Mouse (Mus musculus) liver, embryonic 12.5 days (tissue): ENCODE data around the gene Cdc42bpb. TPM values are rescaled to one million over a fixed set of nuclear protein-coding genes. Genes with fewer than 3 reads are reported as not detected.

ENCODE experiments used
- ATAC-seq: fragments of 200-750 bp; cut with Nextera tagmentation; 2 replicates; pipeline ENCODE4 v1.8.0; 2017; ENCODE audit warnings: moderate number of reproducible peaks, mild to moderate bottlenecking, moderate library complexity
- H3K27ac ChIP-seq: fragments of 300-500 bp; sonication (generic); 2 replicates; pipeline ENCODE4 v1.5.1; 2016; ENCODE audit warnings: mild to moderate bottlenecking
- H3K27me3 ChIP-seq: fragments of 300-500 bp; sonication (generic); replicated peaks from 2 replicates; pipeline ENCODE4 v1.6.1; 2016; ENCODE audit warnings: mild to moderate bottlenecking, moderate library complexity
- H3K36me3 ChIP-seq: fragments of 300-500 bp; sonication (generic); 2 replicates; pipeline ENCODE4 v1.6.1; 2016; ENCODE audit warnings: mild to moderate bottlenecking, moderate library complexity
- H3K4me1 ChIP-seq: fragments of 300-500 bp; sonication (generic); 2 replicates; pipeline ENCODE4 v1.6.1; 2016
- H3K4me2 ChIP-seq: fragments of 300-500 bp; sonication (generic); 2 replicates; pipeline ENCODE4 v1.6.1; 2016; ENCODE audit warnings: mild to moderate bottlenecking, moderate library complexity
- H3K4me3 ChIP-seq: fragments of 300-500 bp; sonication (generic); 2 replicates; pipeline ENCODE4 v1.5.1; 2016; ENCODE audit warnings: mild to moderate bottlenecking, moderate library complexity
- H3K9ac ChIP-seq: fragments of 300-500 bp; sonication (generic); 2 replicates; pipeline ENCODE4 v1.6.1; 2016; ENCODE audit warnings: mild to moderate bottlenecking, moderate library complexity
- H3K9me3 ChIP-seq: fragments of 300-500 bp; sonication (generic); replicated peaks from 2 replicates; pipeline ENCODE4 v1.6.1; 2016; ENCODE audit warnings: mild to moderate bottlenecking, moderate library complexity
- WGBS: fragments of 180-500 bp; shearing (Covaris S2); methylation state at CpG from one replicate; pipeline ENCODE4 v1.1.7; 2016; ENCODE audit not compliant: insufficient replicate concordance; 5-methylcytosine and 5-hydroxymethylcytosine counted together
- polyA plus RNA-seq: library from polyadenylated mRNA; unstranded; fragments of >200 nt; fragmentation: Nextera tagmentation; extraction: Ambion mirVana; gene quantifications from 2 replicates; pipeline ENCODE4 v1.2.1, GENCODE M21; 2016

The Cdc42bpb gene
- polyA plus RNA-seq, 1 experiment from 2014 or later = 13.0 TPM

DNA sequence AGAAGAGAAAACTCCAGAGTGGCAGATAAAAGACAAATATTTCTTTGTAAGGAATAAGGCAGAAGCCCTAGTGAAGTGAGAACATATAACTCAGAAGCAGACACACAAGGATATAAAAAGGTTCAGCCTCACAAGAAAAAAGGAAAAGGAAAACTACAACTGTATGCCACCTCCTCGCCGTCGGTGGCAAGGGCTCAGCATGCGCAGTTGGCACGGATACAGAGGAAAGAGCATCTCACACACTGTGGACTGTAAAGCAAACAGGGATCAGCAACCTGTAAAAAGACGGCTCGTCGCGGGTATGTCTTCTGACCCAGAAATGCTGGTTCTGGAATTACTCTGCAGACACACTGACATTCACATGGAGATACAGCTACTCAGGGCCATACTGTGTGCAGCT, 45.9 kb downstream of the Cdc42bpb start:
- Histone ChIP-seq H3K4me2 (no peak overlapping the region), H3K9ac (no peak overlapping the region), H3K4me3 (no peak overlapping the region), H3K4me1 (peaks cover 2% of the 10 kb centered on the region; the same call in 1 of the 2 replicates), H3K27ac (no peak overlapping the region), H3K9me3 (no peaks in the 10 kb centered on the region), H3K27me3 (no peaks in the 10 kb centered on the region), H3K36me3 (peaks cover 49% of the 10 kb centered on the region)
- 87% methylated on average over 9 of the region's 9 CpGs for WGBS
- no peak for ATAC-seq

DNA sequence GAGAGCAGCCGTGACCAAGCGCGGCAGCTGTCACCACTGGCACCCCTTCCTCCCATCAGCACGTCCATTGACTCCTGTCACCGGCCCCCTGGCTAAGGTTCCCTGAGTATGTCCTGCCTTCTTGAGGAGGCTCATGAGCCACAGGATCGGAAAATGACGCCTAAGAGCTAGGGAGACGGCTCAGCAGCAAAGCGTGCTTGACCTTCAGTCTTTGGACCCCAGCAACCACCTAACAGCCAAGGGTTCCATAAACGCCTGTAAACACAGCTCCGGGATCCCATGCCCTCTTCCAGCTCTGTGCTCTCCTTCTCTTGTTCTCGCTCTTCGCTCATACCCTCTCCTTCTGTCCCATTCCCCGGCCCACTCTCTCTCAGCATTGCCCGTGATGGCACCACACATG, 48.2 kb downstream of the Cdc42bpb start:
- ATAC-seq = no peak
- H3K4me1 ChIP-seq = no peaks in the 10 kb centered on the region
- peaks cover 47% of the 10 kb centered on the region for H3K36me3 ChIP-seq
- no peak overlapping the region for H3K27ac ChIP-seq
- H3K4me2 ChIP-seq = no peak overlapping the region
- no peak overlapping the region for H3K9ac ChIP-seq
- WGBS = 86% methylated on average over 15 of the region's 15 CpGs
- H3K27me3 ChIP-seq = no peaks in the 10 kb centered on the region
- no peaks in the 10 kb centered on the region for H3K9me3 ChIP-seq
- H3K4me3 ChIP-seq = no peak overlapping the region

GRCm38 (mm10) chr12:111328360-111328759, 49.2 kb downstream of the Cdc42bpb start:
- H3K4me3 ChIP-seq = no peak overlapping the region
- no peaks in the 10 kb centered on the region for H3K9me3 ChIP-seq
- no peak overlapping the region for H3K9ac ChIP-seq
- no peaks in the 10 kb centered on the region for H3K27me3 ChIP-seq
- no peak overlapping the region for H3K27ac ChIP-seq
- H3K4me1 ChIP-seq = no peaks in the 10 kb centered on the region
- ATAC-seq = 0 out of 2 replicates have a peak, but pooled peaks have one; percentile 33
- 51% methylated on average over 6 of the region's 6 CpGs for WGBS
- peaks cover 50% of the 10 kb centered on the region for H3K36me3 ChIP-seq
- H3K4me2 ChIP-seq = no peak overlapping the region

DNA sequence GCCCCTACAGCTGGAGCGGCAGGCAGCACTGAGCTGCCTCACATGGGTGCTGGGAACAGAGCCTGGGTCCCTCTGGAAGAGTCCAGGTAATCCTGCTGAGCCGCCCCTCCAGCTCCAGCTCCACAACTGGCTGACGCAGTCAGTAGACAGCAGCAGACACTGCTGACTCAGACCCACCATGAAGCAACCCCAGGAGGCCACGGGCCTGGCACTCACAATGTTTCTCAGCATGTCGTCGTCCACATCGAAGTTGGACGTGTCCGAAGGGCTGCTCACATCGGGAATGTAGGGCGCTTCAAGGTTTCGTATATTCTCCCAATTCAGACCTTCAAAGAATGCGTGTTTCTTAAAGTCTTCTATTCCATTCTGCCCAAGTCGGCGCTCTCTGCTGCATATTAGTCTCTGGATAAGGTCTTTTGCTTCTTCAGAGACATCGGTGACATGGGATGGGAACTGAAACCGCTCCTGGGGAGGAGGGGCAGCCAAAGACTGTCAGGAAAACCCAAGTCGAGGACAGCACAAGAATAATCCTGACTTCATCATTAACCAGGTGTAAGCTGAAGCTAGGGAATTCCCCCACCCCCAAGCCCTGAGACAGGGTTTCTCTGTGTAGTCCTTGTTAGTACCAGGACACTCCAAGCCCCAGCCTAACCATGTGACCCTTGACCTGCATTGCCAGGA, 51.6 kb downstream of the Cdc42bpb start:
- no peaks in the 10 kb centered on the region for H3K27me3 ChIP-seq
- no peak overlapping the region for H3K4me3 ChIP-seq
- H3K4me2 ChIP-seq = no peak overlapping the region
- no peak overlapping the region for H3K9ac ChIP-seq
- 85% methylated on average over 18 of the region's 18 CpGs for WGBS
- no peak overlapping the region for H3K27ac ChIP-seq
- H3K9me3 ChIP-seq = no peaks in the 10 kb centered on the region
- ATAC-seq = no peak
- H3K36me3 ChIP-seq = peaks cover 75% of the 10 kb centered on the region
- no peaks in the 10 kb centered on the region for H3K4me1 ChIP-seq

GRCm38 (mm10) chr12:111324949-111325348, 52.6 kb downstream of the Cdc42bpb start:
- no peak overlapping the region for H3K4me3 ChIP-seq
- no peak overlapping the region for H3K9ac ChIP-seq
- 75% methylated on average over 12 of the region's 12 CpGs for WGBS
- no peak overlapping the region for H3K4me2 ChIP-seq
- H3K4me1 ChIP-seq = no peaks in the 10 kb centered on the region
- no peaks in the 10 kb centered on the region for H3K9me3 ChIP-seq
- H3K27ac ChIP-seq = no peak overlapping the region
- no peaks in the 10 kb centered on the region for H3K27me3 ChIP-seq
- ATAC-seq = no peak
- H3K36me3 ChIP-seq = peaks cover 84% of the 10 kb centered on the region

- no peak overlapping the region for H3K27ac ChIP-seq
- WGBS = 87% methylated on average over 21 of the region's 21 CpGs
- no peak overlapping the region for H3K4me2 ChIP-seq
- H3K4me3 ChIP-seq = no peak overlapping the region
- peaks cover 88% of the 10 kb centered on the region for H3K36me3 ChIP-seq
- H3K27me3 ChIP-seq = no peaks in the 10 kb centered on the region
- H3K4me1 ChIP-seq = no peaks in the 10 kb centered on the region
- ATAC-seq = no peak
- H3K9ac ChIP-seq = no peak overlapping the region
- H3K9me3 ChIP-seq = no peaks in the 10 kb centered on the region
These were observed 53.0 kb downstream of the Cdc42bpb start for GRCm38 (mm10) chr12:111324536-111324935.

GRCm38 (mm10) chr12:111323423-111323822, 54.1 kb downstream of the Cdc42bpb start:
- Histone ChIP-seq H3K27me3 (no peaks in the 10 kb centered on the region), H3K27ac (no peak overlapping the region), H3K36me3 (peaks cover 96% of the 10 kb centered on the region), H3K4me3 (no peak overlapping the region), H3K4me2 (no peak overlapping the region), H3K9me3 (no peaks in the 10 kb centered on the region), H3K4me1 (no peaks in the 10 kb centered on the region), H3K9ac (no peak overlapping the region)
- no peak for ATAC-seq
- 46% methylated on average over 4 of the region's 4 CpGs for WGBS

DNA sequence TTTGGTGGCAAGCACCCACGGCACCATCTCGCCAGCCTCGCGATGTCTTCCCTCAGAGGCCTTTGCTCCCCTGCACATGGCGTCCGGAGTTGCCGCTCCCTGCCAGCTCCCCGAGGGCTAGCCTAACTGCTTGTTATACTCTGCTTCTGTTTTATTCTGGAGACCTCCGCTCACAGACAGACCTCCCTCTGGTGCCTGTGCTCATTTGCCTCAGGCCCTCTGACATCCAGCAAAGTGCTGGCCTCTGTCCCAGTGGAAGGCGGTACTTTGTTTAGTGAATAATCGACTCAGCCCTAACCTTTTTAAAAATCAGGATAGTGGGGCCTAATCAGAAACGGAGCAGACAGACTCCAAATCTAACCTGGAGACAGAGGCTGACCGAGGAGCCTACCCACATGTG, 55.7 kb downstream of the Cdc42bpb start:
- no peaks in the 10 kb centered on the region for H3K27me3 ChIP-seq
- no peak overlapping the region for H3K9ac ChIP-seq
- no peak overlapping the region for H3K4me3 ChIP-seq
- no peaks in the 10 kb centered on the region for H3K9me3 ChIP-seq
- no peak for ATAC-seq
- 89% methylated on average over 13 of the region's 13 CpGs for WGBS
- peaks cover 96% of the 10 kb centered on the region for H3K36me3 ChIP-seq
- no peak overlapping the region for H3K27ac ChIP-seq
- H3K4me2 ChIP-seq = no peak overlapping the region
- no peaks in the 10 kb centered on the region for H3K4me1 ChIP-seq

- no peak for ATAC-seq
- Histone ChIP-seq H3K36me3 (peaks cover 98% of the 10 kb centered on the region), H3K9ac (no peak overlapping the region), H3K27me3 (no peaks in the 10 kb centered on the region), H3K4me3 (no peak overlapping the region), H3K4me1 (no peaks in the 10 kb centered on the region), H3K4me2 (no peak overlapping the region), H3K27ac (no peak overlapping the region), H3K9me3 (no peaks in the 10 kb centered on the region)
- WGBS = 77% methylated on average over 12 of the region's 12 CpGs
These were observed 57.0 kb downstream of the Cdc42bpb start for GRCm38 (mm10) chr12:111320549-111320948.

DNA sequence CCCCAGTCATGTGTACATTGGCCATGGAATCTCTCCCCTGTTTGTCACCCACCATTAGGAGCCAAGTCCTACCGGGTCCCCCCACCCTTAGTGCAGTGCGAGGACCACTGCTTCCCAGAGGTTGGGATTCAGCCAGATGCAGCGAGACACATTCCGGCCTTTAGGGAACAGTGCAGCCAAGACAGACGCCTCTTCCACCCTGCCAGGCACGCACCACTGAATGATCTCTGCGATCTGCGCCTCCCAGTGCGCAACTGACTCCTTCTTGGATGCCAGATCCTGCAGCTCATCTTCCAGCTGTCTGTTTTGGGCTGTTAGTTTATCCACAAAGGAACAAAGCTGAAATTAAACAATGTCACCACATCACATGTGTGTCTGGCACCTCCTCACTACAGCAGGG, 59.8 kb downstream of the Cdc42bpb start:
- Histone ChIP-seq H3K4me3 (no peak overlapping the region), H3K9ac (no peak overlapping the region), H3K9me3 (no peaks in the 10 kb centered on the region), H3K27ac (no peak overlapping the region), H3K36me3 (peaks cover 97% of the 10 kb centered on the region), H3K4me2 (no peak overlapping the region), H3K4me1 (no peaks in the 10 kb centered on the region), H3K27me3 (no peaks in the 10 kb centered on the region)
- WGBS = 88% methylated on average over 9 of the region's 9 CpGs
- no peak for ATAC-seq

DNA sequence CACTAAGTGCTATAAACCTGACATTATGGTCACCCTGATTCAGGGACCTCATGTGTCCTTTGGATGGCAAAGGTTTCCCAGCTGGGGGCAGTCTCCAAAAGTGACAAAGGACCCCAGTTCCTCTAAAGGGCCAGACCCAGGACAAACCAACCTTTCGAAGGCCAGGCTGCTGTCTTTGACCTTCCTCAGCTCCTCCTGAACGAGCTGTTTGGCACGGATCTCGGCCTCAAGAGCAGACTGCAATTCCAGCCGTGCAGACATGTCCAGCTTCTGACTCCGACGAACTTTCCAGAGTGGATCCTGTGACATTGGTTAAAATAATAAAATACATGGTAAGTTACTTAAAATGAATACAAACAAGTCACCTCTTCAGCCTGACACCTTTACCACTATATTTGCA, 63.2 kb downstream of the Cdc42bpb start:
- H3K36me3 ChIP-seq = peaks cover 95% of the 10 kb centered on the region
- no peak for ATAC-seq
- H3K4me2 ChIP-seq = no peak overlapping the region
- no peak overlapping the region for H3K27ac ChIP-seq
- H3K9ac ChIP-seq = no peak overlapping the region
- no peaks in the 10 kb centered on the region for H3K27me3 ChIP-seq
- 78% methylated on average over 7 of the region's 7 CpGs for WGBS
- H3K4me3 ChIP-seq = no peak overlapping the region
- H3K4me1 ChIP-seq = peaks cover 26% of the 10 kb centered on the region
- H3K9me3 ChIP-seq = no peaks in the 10 kb centered on the region

- Histone ChIP-seq H3K36me3 (peaks cover 87% of the 10 kb centered on the region), H3K4me3 (no peak overlapping the region)
- 63% methylated on average over 10 of the region's 10 CpGs for WGBS
These were observed 65.7 kb downstream of the Cdc42bpb start for GRCm38 (mm10) chr12:111311775-111312174.

DNA sequence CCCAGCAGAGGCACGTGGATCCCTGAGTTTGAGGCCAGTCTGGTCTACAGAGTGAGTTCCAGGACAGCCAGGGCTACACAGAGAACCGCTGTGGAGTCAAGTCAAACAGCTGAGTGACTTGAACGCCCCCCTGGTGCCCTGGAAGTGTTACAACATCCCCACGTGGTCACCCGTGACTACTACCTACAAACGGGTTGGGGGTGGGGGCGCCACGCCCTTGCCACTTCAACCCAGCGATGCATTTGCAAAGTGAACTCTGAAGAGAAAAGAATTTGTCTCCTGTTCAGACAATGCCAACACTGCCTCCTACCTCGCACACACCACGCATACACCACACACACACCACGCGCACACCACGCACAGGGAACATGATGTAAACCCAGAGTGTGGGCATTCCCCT, 67.6 kb downstream of the Cdc42bpb start:
- 67% methylated on average over 14 of the region's 14 CpGs for WGBS
- no peak overlapping the region for H3K27ac ChIP-seq
- no peak for ATAC-seq
- no peak overlapping the region for H3K4me2 ChIP-seq
- H3K4me3 ChIP-seq = no peak overlapping the region
- no peak overlapping the region for H3K9ac ChIP-seq
- H3K27me3 ChIP-seq = no peaks in the 10 kb centered on the region
- peaks cover 26% of the 10 kb centered on the region for H3K4me1 ChIP-seq
- H3K9me3 ChIP-seq = no peaks in the 10 kb centered on the region
- peaks cover 87% of the 10 kb centered on the region for H3K36me3 ChIP-seq

More at GRCm38 (mm10) chr12:111311775-111312174, 65.7 kb downstream of the Cdc42bpb start:
- Histone ChIP-seq H3K27ac (no peak overlapping the region), H3K4me1 (peaks cover 26% of the 10 kb centered on the region), H3K9ac (no peak overlapping the region), H3K4me2 (no peak overlapping the region), H3K27me3 (no peaks in the 10 kb centered on the region), H3K9me3 (no peaks in the 10 kb centered on the region)
- peak; percentile 25; the same call in 1 of the 2 replicates for ATAC-seq
